Mouse (Mus musculus) frontal cortex, postnatal 10 days (tissue): ENCODE data around the gene Prima1.

Source experiments
- DNase-seq, 2 experiments: peaks; one replicate each; pipeline ENCODE4 v3.0.0; 2022; ENCODE audit warnings: low spot score in 2 of 2, mixed read lengths in 1 of 2

The Prima1 gene

GRCm38 (mm10) chr12:103155406-103155805 lies 86.5 kb downstream of the Prima1 start:
- no peak for DNase-seq

GRCm38 (mm10) chr12:103154927-103155326 lies 87.0 kb downstream of the Prima1 start:
- no peak for DNase-seq

DNA sequence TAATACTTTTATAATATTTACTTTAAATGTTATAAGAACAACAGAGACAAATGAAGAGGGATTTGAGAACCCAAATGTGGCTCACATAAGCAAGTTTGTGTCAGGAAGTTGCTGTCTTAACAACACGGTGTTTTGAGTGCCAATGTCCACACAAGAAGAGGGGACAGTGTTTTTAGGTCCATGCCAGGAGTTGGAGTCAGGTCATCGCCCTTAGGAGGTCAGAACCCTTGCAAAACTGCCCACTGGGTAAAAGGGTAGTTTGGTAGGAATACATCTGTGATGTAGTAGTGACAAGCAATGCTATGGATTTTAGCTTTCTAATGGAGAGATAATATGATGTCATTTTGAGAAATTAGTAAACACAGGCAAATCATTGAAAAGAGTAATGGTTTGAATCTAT lies 91.7 kb downstream of the Prima1 start:
- DNase-seq, result no peak
